Mouse (Mus musculus): ENCODE results near the gene Gstm2.
"Not testable (repeated sequence)": the region's sequence is repeated elsewhere in the genome, so short reads cannot be mapped to it uniquely, and the experiment has no call there.

DNA sequence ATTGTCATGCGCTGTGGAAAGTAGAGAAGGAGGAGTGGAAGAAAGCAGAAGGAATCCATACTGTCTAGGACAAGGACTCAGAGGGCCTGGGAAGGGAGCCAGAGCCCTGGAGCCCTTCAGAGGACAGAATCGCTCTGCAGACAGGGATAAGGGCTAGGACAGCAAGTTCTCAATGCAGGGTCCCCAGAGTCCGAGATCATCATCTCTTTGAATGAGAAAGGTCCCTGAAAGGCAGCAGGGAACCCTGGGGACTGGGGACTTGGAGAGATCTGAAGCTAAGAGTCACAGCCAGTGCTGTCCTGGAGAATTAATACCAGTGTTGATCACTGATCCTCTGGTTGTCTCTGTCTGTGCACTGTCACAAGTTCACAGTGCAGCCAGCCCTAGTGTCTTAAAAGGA lies 15.2 kb downstream of the Gstm2 start:
- TF ChIP-seq POLR2A (IDR thresholded peaks at IDR 0.05; ENCODE audit: borderline replicate concordance, extremely low read depth, low read depth, low read length); CTCF (IDR thresholded peaks at IDR 0.05; ENCODE audit: insufficient read depth, low read length): not testable (repeated sequence)

Measured in lung, adult 2 months (tissue).